Mouse (Mus musculus) limb, embryonic 12.5 days (tissue): ENCODE results near the gene Gm20388. TPM values are rescaled to one million over a fixed set of nuclear protein-coding genes. Genes with fewer than 3 reads are reported as not detected.
"Not testable (repeated sequence)": the region's sequence is repeated elsewhere in the genome, so short reads cannot be mapped to it uniquely, and the experiment has no call there.

Experiments used
- ATAC-seq: fragments of 200-750 bp; cut with Nextera tagmentation; 2 replicates; pipeline ENCODE4 v1.8.0; 2017; ENCODE audit warnings: low read depth, moderate TSS enrichment; ENCODE audit not compliant: insufficient number of reproducible peaks, insufficient read depth, low FRiP score, low TSS enrichment
- H3K27ac ChIP-seq: fragments of 300-500 bp; sonication (generic); 2 replicates; pipeline ENCODE4 v1.5.1; 2016; ENCODE audit warnings: mild to moderate bottlenecking, moderate library complexity
- H3K27me3 ChIP-seq: fragments of 300-500 bp; sonication (generic); 2 replicates; pipeline ENCODE4 v1.6.1; 2016; ENCODE audit warnings: mild to moderate bottlenecking, moderate library complexity
- H3K36me3 ChIP-seq: fragments of 300-500 bp; sonication (generic); 2 replicates; pipeline ENCODE4 v1.6.1; 2016; ENCODE audit warnings: mild to moderate bottlenecking, moderate library complexity
- H3K4me1 ChIP-seq: fragments of 300-500 bp; sonication (generic); replicated peaks from 2 replicates; pipeline ENCODE4 v1.6.1; 2016
- H3K4me2 ChIP-seq: fragments of 300-500 bp; sonication (generic); 2 replicates; pipeline ENCODE4 v1.6.1; 2016; ENCODE audit warnings: mild to moderate bottlenecking, moderate library complexity
- H3K4me3 ChIP-seq: fragments of 300-500 bp; sonication (generic); replicated peaks from 2 replicates; pipeline ENCODE4 v1.5.1; 2016; ENCODE audit warnings: mild to moderate bottlenecking
- H3K9ac ChIP-seq: fragments of 300-500 bp; sonication (generic); replicated peaks from 2 replicates; pipeline ENCODE4 v1.6.1; 2016; ENCODE audit warnings: mild to moderate bottlenecking, moderate library complexity
- H3K9me3 ChIP-seq: fragments of 300-500 bp; sonication (generic); 2 replicates; pipeline ENCODE4 v1.6.1; 2016; ENCODE audit warnings: mild to moderate bottlenecking, moderate library complexity
- WGBS: fragments of 180-500 bp; shearing (Covaris S2); methylation state at CpG from one replicate; pipeline ENCODE4 v1.1.7; 2016; 5-methylcytosine and 5-hydroxymethylcytosine counted together
- polyA plus RNA-seq: library from polyadenylated mRNA; unstranded; fragments of >200 nt; fragmentation: Nextera tagmentation; extraction: Ambion mirVana; gene quantifications from 2 replicates; pipeline ENCODE4 v1.2.1, GENCODE M21; 2016

The Gm20388 gene
- polyA plus RNA-seq, 1 experiment from 2014 or later = not detected

- H3K36me3 ChIP-seq = no peaks in the 10 kb centered on the region
- H3K9me3 ChIP-seq = peaks cover 6% of the 10 kb centered on the region; the same call in 1 of the 2 replicates
- no peak for ATAC-seq
- H3K27ac ChIP-seq = no peak overlapping the region
- no peak overlapping the region for H3K4me3 ChIP-seq
- peaks cover 9% of the 10 kb centered on the region; the same call in 1 of the 2 replicates for H3K4me1 ChIP-seq
- WGBS = 39% methylated on average over 19 of the region's 19 CpGs
- no peak overlapping the region for H3K4me2 ChIP-seq
- H3K27me3 ChIP-seq = peaks cover 36% of the 10 kb centered on the region
- H3K9ac ChIP-seq = no peak overlapping the region
Observed at GRCm38 (mm10) chr8:120701758-120702465, 791.3 kb downstream of the Gm20388 start.

DNA sequence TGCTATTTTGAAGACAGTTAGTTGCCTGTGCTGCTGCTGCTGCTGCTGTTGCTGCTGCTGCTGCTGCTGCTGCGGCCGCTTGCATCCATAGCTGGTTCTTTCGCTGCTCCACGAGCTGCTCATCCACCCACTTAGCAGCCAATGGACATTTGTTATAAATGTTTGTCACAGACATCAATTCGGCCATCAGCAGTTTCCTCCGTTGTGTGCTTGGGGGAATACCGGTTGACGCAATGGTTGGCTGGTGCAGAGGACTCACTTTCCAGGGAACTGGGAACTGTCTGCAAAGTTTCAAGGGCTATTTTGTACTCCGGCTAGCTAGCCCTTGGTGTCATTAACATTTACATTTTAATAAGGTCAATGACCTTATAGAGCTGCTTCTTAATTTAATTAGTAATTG is 793.6 kb downstream of the Gm20388 start:
- H3K4me2 ChIP-seq = no peak overlapping the region
- ATAC-seq = no peak
- no peak overlapping the region for H3K9ac ChIP-seq
- H3K36me3 ChIP-seq = no peaks in the 10 kb centered on the region
- H3K4me1 ChIP-seq = peaks cover 9% of the 10 kb centered on the region; the same call in 1 of the 2 replicates
- no peaks in the 10 kb centered on the region for H3K9me3 ChIP-seq
- peaks cover 41% of the 10 kb centered on the region for H3K27me3 ChIP-seq
- H3K4me3 ChIP-seq = no peak overlapping the region
- 30% methylated on average over 9 of the region's 9 CpGs for WGBS
- H3K27ac ChIP-seq = no peak overlapping the region

- 62% methylated on average over 15 of the region's 15 CpGs for WGBS
- H3K9me3 ChIP-seq = no peaks in the 10 kb centered on the region
- no peak overlapping the region for H3K4me2 ChIP-seq
- H3K9ac ChIP-seq = no peak overlapping the region
- H3K36me3 ChIP-seq = no peaks in the 10 kb centered on the region
- H3K27me3 ChIP-seq = peaks cover 41% of the 10 kb centered on the region
- H3K4me1 ChIP-seq = peaks cover 9% of the 10 kb centered on the region; the same call in 1 of the 2 replicates
- H3K27ac ChIP-seq = no peak overlapping the region
- ATAC-seq = no peak
- no peak overlapping the region for H3K4me3 ChIP-seq
Observed at GRCm38 (mm10) chr8:120705163-120705562, 794.5 kb downstream of the Gm20388 start.

GRCm38 (mm10) chr8:120706193-120706592 is 795.6 kb downstream of the Gm20388 start:
- peaks cover 9% of the 10 kb centered on the region; the same call in 1 of the 2 replicates for H3K4me1 ChIP-seq

DNA sequence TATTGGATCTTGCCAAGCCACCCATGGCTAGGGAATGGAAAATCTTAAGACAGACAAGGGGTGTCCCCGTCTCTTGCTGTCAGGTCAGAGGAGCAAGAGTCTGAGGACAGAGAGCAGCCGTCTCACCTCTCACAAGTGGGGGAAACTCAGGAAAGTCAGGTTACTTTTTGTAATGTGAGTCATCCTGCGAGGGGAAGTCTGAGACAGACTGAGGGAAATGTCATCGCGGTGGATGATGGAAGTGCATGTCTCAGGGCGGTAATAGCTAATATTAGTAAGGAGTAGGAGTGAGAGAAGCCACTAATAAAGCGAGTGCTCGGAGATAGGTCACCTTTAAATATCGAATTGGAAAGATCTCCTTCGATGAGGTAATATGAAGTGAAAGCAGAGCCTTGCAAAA is 798.5 kb downstream of the Gm20388 start:
- WGBS = 83% methylated on average over 10 of the region's 10 CpGs
- no peak overlapping the region for H3K9ac ChIP-seq
- H3K36me3 ChIP-seq = no peaks in the 10 kb centered on the region
- H3K27ac ChIP-seq = no peak overlapping the region
- ATAC-seq = no peak
- H3K27me3 ChIP-seq = peaks cover 22% of the 10 kb centered on the region; the same call in 1 of the 2 replicates
- no peaks in the 10 kb centered on the region for H3K9me3 ChIP-seq
- no peak overlapping the region for H3K4me3 ChIP-seq
- 0 out of 2 replicates have a peak, but pooled peaks cover 3% of the 10 kb centered on the region for H3K4me1 ChIP-seq
- no peak overlapping the region for H3K4me2 ChIP-seq

More at GRCm38 (mm10) chr8:120706193-120706592, 795.6 kb downstream of the Gm20388 start:
- Histone ChIP-seq H3K4me3 (no peak overlapping the region), H3K27ac (no peak overlapping the region), H3K4me2 (no peak overlapping the region), H3K9me3 (no peaks in the 10 kb centered on the region), H3K36me3 (no peaks in the 10 kb centered on the region), H3K27me3 (peaks cover 41% of the 10 kb centered on the region), H3K9ac (no peak overlapping the region)
- WGBS = 72% methylated on average over 3 of the region's 3 CpGs
- ATAC-seq = no peak

DNA sequence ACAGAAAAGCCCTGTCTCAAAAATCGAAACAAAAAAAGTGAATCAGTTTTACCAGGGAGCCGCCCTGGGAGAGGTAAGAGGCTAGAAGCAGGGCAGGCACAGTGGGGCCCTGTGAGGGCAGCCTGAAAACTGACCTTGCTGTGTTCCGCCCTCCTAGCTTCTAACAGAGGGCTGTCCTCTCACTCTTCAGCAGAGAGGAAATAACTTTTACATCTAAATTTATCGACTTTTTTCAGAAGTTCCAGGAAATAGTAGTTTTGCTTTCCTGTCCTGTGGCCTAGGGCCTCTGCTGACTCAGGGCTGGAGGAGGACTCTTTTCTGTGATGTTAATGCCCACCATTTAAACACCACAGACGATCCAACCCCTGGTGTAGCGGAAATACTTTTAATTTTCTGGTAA is 804.6 kb downstream of the Gm20388 start:
- 79% methylated on average over 6 of the region's 6 CpGs for WGBS
- Histone ChIP-seq H3K36me3 (no peaks in the 10 kb centered on the region), H3K4me3 (no peak overlapping the region), H3K9me3 (no peaks in the 10 kb centered on the region), H3K27ac (no peak overlapping the region), H3K9ac (no peak overlapping the region), H3K4me2 (no peak overlapping the region), H3K4me1 (no peaks in the 10 kb centered on the region), H3K27me3 (peaks cover 4% of the 10 kb centered on the region)
- ATAC-seq = no peak

DNA sequence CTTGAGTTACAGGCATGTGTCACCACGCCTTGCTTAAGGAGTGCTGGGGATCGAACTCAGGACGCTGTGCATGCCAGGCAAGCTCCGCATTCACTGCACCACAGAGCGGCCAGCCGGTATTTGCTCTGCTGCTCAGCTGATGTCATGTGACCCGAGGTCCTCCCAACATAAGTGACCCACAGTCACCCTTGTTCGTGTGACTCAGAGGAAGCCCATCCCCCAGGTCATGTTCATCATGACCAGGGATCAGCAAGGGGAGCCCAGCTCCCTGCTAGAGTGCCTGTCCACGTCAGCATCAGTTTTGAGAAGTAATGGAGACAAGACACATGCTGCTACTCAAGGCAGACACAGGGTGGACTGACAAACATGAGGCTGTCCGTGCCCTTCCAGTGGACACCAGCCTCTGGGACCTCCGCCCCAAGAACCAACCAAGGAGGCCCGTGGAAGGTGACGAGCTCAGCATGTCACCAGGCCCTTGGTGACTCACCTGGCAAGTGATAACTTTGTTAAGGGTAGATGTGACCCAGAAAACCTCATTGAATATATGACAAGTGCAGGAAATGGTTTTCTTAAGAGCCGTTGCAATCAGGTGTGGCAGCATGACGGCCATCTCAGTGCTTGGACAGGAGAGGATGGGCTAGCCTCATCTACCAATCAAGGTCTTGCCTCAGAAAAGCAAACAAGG is 805.5 kb downstream of the Gm20388 start:
- 81% methylated on average over 15 of the region's 15 CpGs for WGBS
- no peak overlapping the region for H3K27ac ChIP-seq
- H3K27me3 ChIP-seq = peaks cover 4% of the 10 kb centered on the region
- no peaks in the 10 kb centered on the region for H3K4me1 ChIP-seq
- no peak overlapping the region for H3K9ac ChIP-seq
- no peak overlapping the region for H3K4me2 ChIP-seq
- H3K36me3 ChIP-seq = no peaks in the 10 kb centered on the region
- H3K9me3 ChIP-seq = no peaks in the 10 kb centered on the region
- ATAC-seq = no peak
- no peak overlapping the region for H3K4me3 ChIP-seq

GRCm38 (mm10) chr8:120719586-120720236 is 809.1 kb downstream of the Gm20388 start:
- Histone ChIP-seq H3K4me1 (no peaks in the 10 kb centered on the region), H3K9me3 (0 out of 2 replicates have a peak, but pooled peaks cover 2% of the 10 kb centered on the region), H3K4me2 (no peak overlapping the region), H3K4me3 (no peak overlapping the region), H3K27me3 (peaks cover 4% of the 10 kb centered on the region), H3K36me3 (no peaks in the 10 kb centered on the region), H3K9ac (no peak overlapping the region), H3K27ac (no peak overlapping the region)
- 73% methylated on average over 19 of the region's 19 CpGs for WGBS
- no peak for ATAC-seq

GRCm38 (mm10) chr8:120723025-120723424 is 812.4 kb downstream of the Gm20388 start:
- 76% methylated on average over 6 of the region's 6 CpGs for WGBS
- Histone ChIP-seq H3K4me2 (no peak overlapping the region), H3K27ac (no peak overlapping the region), H3K9ac (no peak overlapping the region), H3K36me3 (no peaks in the 10 kb centered on the region), H3K9me3 (0 out of 2 replicates have a peak, but pooled peaks cover 2% of the 10 kb centered on the region), H3K4me1 (0 out of 2 replicates have a peak, but pooled peaks cover 2% of the 10 kb centered on the region), H3K27me3 (peaks cover 2% of the 10 kb centered on the region; the same call in 1 of the 2 replicates), H3K4me3 (no peak overlapping the region)
- no peak for ATAC-seq

GRCm38 (mm10) chr8:120724096-120724495 is 813.5 kb downstream of the Gm20388 start:
- not testable (repeated sequence) for H3K27me3 ChIP-seq, H3K4me3 ChIP-seq, H3K9ac ChIP-seq, H3K4me2 ChIP-seq, H3K27ac ChIP-seq, H3K36me3 ChIP-seq, H3K4me1 ChIP-seq, ATAC-seq, H3K9me3 ChIP-seq
- 90% methylated on average over 4 of the region's 4 CpGs for WGBS
